Mouse (Mus musculus) CD4-positive, CD25-positive, alpha-beta regulatory T cell, adult 9 weeks (primary cell): ENCODE measurements around the gene Arid1a. TPM values are rescaled to one million over a fixed set of nuclear protein-coding genes. Genes with fewer than 3 reads are reported as not detected.

Experiments used
- polyA plus RNA-seq: library from polyadenylated mRNA; unstranded; fragments of 100-300 nt; shearing (Covaris generic); gene quantifications from one replicate; pipeline ENCODE4 v1.2.1, GENCODE M21; 2017

Gene Arid1a
- 35.2 TPM for polyA plus RNA-seq

DNA sequence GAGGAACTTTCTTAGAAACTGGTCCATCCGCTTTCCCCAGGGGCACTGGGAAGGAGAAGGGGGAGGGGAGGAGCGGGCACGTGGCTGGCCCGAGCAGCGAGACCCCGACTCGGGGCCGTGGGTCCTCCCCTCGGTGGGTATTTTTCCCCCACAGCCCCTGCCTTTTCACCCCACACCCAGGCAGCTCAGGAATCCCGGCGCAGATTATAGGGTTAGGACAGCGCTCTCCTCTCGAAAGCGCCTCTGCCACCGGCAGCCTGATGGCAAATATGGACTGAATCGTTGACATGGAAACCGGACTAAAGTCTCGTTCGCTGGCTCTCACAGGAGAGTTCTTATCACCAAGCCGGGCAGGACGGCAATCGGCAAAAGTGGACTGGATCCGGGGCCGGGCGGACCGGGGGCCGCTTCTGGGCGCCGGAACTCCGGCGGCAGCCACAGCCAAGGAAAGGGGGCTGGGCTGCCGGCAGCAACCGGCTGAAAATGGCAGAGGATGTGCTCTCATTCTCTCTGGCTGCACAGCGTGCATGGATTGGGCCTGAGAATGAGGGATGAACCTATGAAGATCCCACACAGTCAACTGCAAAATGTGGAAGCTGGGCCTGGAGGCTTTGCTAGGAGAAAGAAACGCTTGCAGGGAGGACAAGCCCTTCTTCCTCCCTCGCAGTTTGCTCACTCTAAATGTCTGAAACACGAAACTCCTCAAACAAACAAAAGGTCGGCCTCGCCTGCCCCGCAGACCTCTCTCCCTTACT lies at the start of gene Arid1a:
TSS of gene Arid1a (minus strand) at position 256 of the 755 bp plus-strand sequence.

GRCm38 (mm10) chr4:133671881-133672844 lies 84.4 kb downstream of the Arid1a start, which contains the start of gene Pigv:
Gene Pigv (minus strand): TSS chr4:133672647.

DNA sequence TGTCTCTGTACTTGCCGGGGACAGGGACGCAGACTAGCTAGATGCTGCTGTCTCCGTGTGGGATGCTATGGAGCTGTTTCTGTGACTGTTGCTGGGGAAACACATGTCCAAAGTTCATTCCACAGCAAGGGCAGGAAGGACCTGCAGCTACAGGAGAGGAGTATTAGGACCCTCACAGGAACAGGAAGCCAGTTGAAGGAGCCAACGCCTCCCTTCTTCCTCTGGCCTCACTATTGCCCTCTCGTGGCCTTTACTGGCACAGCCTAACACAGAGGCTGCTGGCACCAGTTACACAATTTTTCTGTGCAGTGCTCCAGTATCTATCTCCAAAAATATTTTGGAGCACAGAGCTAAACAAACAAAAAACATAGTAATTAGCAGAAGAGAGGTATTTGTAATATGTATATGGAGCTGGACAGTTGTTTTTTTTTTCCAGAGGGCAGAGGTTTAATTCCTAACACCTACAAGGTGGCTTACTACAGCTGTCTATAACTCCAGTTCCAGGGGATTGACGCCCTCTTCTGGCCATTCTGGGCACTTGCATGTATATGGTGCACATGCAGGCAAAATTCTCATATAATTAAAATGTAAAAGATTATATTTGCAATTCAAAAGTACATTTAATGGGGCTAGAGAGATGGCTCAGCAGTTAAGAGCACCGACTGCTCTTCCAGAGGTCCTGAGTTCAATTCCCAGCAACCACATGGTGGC lies 106.4 kb downstream of the Arid1a start, which contains the start of gene Zdhhc18:
TSS of gene Zdhhc18 (minus strand) at position 166 of the 711 bp plus-strand sequence.

Other genes with a start within 250 kb of the Arid1a start
- 0.76 TPM for gene Kdf1, start 237.8 kb downstream of the Arid1a start, polyA plus RNA-seq
- 98.6 TPM for gene Nudc, start 210.8 kb downstream of the Arid1a start, polyA plus RNA-seq
- not detected for gene Nr0b2, start 203.4 kb downstream of the Arid1a start, polyA plus RNA-seq
- gene Gpatch3, start 182.0 kb downstream of the Arid1a start, polyA plus RNA-seq, result 3.1 TPM
- 14.3 TPM for gene Gpn2, start 172.4 kb downstream of the Arid1a start, polyA plus RNA-seq
- 12.1 TPM for gene Sfn, start 154.6 kb downstream of the Arid1a start, polyA plus RNA-seq
- 20.7 TPM for gene Zdhhc18, start 106.6 kb downstream of the Arid1a start, polyA plus RNA-seq
- gene Pigv, start 84.1 kb downstream of the Arid1a start, polyA plus RNA-seq, result 25.9 TPM
- 263 TPM for gene Rps6ka1, start 131.0 kb upstream of the Arid1a start, polyA plus RNA-seq
- gene Hmgn2, start 211.9 kb upstream of the Arid1a start, polyA plus RNA-seq, result 443 TPM
- 37.9 TPM for gene Dhdds, start 244.1 kb upstream of the Arid1a start, polyA plus RNA-seq